Mouse (Mus musculus) brain, embryonic 14.5 days (tissue): ENCODE results near the gene Prkcz.

Experiments used
- CTCF ChIP-seq: fragments of 200-500 bp; IDR thresholded peaks from 2 replicates; pipeline ENCODE4 v1.5.1; 2012; ENCODE audit warnings: inconsistent platforms, mild to moderate bottlenecking, moderate library complexity, borderline replicate concordance; ENCODE audit not compliant: insufficient read depth, insufficient read length; ENCODE audit errors: extremely low read depth
- POLR2A ChIP-seq: fragments of 200-500 bp; IDR thresholded peaks from 2 replicates; pipeline ENCODE4 v1.6.1; 2012; ENCODE audit warnings: mild to moderate bottlenecking, inconsistent platforms, borderline replicate concordance; ENCODE audit not compliant: poor library complexity, insufficient read depth, insufficient read length, severe bottlenecking; ENCODE audit errors: extremely low read depth

- no peak for TF ChIP-seq POLR2A
- TF ChIP-seq CTCF = no peak
Measured at GRCm38 (mm10) chr4:155286090-155286489, 75.1 kb downstream of the Prkcz start.
